Mouse (Mus musculus) urinary bladder, adult 2 months (tissue): Measurements from ENCODE around the gene Abhd6. TPM values are rescaled to one million over a fixed set of nuclear protein-coding genes. Genes with fewer than 3 reads are reported as not detected.

Experiments used
- DNase-seq: peaks from one replicate; pipeline ENCODE4 v3.0.0; 2022; ENCODE audit warnings: low spot score
- polyA plus RNA-seq: library from polyadenylated mRNA; depleted of rRNA; stranded (reverse); fragments of >200 nt; gene quantifications from 2 replicates; pipeline ENCODE4 v1.2.3, GENCODE M21; 2012

The Abhd6 gene
- polyA plus RNA-seq, 1 experiment = 30.7 TPM

DNA sequence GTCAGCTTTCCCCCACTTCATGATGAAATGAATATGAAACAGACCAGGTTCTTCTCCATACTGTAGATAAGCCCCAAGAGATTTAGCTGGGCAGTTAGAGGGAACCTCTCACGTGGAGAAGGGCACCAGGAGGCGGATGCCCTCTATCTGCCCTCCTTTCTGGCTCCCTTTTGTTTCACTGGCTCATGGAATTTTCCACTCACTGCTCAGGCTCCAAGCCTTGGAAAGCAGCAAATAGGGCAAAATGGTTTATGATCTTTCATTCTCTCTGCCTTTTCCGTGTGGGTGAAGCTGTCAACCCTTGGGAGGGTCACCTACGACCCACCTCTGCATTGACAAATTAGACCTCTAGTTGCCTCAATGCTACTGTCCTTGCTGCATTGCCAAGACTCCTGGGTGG, 27.8 kb downstream of the Abhd6 start:
- DNase-seq = no peak

DNA sequence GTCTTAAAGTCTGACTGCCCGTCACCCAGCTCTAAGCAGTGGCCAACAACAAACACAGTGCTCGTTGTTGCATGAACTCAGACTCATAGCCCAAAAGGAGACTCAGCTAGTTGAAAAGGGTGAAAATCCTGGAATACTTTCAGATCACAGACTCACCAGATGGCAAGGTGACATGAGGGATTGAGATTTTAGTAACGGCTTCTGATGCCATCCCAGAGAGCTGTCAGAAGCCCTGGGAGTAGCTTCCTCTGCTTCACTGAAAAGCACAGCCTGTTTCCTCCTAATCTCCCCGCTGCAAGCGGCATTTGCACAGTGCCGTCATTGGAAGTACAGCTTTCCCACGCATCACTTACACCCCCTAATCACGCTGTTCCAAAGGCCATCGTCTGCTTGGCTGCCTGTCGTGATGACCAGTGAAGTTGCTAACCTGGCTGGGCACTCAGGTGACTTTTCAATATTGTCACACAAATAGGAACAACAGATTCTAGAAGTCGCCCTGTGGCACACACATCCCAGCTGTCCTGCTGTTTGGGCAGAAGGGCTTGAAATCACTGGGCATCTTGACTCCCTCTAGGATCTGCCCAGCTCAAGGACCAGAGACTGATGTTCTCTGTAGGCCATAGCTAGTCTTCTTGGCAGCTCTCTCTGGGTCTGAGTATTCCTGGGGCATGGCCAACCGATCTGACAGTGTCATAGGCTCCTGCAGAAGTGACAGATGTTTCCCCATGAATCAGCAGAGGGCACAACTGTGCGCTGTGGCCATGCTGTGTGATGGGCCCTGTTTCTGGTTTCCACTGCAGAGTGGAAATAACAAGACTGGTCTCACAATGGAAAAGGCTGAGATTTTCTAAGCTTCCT, 29.6 kb downstream of the Abhd6 start:
- DNase-seq = no peak

DNA sequence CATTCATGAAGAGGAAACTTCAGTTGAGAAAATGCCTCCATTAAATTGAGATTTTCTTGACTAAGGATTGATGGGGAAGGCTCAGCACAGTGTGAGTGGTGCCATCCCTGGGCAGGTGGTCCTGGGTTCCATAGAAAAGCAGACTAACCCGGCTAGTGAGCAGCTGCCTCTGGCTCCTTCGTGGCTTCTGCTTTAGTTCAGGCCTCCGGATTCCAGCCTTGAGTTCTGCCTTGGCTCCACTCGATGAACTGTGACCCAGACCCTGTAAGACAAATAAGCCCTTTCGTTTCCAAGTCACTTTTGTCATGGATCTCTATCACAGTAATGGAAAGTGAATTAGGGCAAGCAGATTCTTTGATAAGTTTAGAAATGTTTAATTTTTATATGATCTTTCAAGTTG, 31.9 kb downstream of the Abhd6 start:
- no peak for DNase-seq

DNA sequence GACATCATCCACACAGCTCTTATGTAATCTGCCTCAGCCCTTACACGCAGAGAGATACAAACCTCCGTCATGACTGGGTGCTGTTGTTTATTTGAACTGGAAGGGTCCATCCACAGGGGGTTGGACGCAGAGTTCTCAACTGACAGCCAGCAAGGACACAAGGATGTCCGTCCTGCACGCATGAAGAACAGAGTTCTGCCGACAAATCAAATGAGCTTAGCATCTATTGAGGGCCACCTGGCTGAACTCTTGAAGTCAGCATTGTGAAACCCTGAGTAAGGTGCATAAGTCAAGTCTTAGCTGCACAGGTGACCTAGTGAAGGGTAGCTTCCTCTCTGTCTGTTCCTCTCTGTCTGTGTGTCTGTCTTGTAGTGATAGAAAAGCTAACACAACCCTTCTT, 33.2 kb downstream of the Abhd6 start:
- no peak for DNase-seq

DNA sequence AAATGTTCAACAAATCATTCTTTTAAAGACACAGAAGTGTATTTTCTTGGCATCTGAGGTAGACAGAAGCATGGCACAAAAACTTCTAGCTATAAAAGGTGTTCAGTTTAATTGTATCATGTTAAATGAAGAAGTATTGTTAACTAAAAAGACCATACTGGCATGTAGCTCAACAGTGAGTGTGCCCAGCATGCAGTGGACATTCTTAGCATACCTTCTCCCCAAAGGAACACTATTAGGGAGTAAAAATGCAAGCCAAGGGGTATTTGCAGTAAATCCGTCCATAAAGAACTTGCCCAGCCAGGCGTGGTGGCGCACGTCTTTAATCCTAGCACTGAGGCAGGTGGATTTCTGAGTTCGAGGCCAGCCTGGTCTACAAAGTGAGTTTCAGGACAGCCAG, 33.7 kb downstream of the Abhd6 start:
- no peak for DNase-seq

DNA sequence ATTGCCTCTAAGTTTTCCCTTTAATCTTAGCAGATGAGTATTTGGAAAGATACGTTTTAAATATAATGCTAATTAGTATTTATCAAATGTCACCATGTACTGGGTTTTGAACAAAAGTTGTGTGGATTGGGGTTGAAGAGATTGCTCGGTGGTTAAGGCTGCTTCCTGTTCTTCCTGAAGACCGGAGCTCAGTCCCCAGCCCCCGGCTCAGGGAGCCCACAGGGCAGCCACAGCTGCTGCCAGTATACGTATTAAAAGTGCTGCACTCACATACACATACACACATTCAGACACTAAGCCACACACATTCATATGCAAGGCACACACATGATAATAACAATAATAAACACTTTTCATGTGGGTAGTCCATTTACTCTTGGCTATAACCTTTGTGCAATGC, 35.4 kb downstream of the Abhd6 start:
- DNase-seq = no peak

DNA sequence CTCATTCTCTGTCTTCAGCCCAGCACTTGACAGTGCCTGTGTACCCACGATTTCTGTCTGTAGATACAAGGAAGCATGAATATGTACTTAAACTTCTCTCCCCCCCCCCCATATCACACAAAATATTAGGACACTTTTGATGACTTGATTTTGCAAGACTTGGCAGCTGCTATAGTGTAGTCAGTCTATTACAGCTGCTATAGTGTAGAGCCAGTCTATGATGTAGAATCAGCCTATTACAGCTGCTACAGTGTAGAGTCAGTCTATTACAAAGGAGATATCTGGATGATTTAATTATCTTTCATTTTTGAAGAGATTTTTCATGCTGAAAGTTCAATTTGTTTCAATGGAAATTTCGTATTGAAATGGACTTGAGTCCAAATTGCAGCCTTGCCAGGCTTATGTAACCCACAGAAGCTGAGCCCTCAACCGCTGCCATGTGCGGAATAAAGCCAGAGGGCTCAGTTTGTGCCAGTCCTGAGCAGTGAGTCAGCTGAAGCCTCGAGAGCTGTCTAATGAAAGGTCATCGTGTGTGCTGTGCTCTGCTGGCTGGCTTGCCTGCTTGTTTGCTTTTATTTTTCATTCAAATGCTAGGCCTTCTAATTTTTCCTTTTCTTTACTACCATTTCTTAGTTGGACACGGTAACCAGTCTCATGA, 36.2 kb downstream of the Abhd6 start:
- no peak for DNase-seq

DNA sequence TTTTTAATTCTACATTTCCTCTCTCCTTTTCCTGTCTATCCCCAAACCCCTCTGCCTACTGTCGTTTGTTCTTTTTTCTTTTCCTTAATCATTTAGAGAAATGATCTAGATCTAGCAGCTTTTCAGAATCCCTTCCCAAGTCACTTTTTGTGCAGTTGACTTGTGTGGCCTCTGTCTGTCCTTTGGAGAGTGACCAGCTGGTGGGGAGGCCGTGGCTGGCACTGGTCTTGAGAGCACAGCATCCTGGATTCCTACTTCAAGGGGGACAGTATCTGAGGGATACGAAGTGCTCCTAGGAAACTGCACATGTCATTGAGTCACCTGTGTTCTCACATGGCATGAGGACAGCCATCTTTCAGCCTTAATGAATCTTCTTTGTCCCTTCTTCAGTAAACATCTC, 37.5 kb downstream of the Abhd6 start:
- DNase-seq = no peak

DNA sequence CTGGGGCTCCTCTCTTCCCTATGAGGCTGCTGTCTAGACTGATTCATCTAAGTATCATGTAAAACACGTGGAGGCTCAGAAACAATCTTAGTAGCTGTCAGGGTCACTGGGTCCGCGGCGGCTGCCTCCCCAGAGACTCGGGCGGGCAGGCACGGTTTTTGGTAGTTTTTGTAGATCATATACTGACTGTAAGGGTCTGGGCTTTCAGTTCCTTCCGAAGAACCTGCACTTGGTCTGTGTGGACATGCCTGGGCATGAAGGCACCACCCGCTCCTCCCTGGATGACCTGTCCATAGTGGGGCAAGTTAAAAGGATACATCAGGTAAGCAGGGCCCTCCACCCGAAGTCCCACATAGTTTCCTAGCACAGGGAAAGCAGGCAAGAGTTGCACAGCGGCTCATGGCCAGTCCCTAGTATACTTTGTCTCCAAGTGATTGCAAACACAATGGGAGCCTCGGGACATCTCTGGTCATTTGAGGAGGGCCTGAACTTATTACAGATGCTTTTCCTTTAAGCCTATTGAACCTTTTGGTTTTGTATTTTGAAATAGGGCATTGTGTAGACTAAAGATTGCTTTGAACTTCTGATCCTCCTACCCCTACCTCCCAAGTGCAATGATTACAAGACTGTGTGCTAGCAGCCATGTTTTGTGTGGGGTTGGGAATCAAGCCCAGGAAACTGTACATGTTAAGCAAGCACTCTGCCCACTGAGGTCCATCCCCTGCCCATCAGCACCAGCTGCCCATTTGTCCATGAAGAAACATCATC, 38.4 kb downstream of the Abhd6 start:
- no peak for DNase-seq

DNA sequence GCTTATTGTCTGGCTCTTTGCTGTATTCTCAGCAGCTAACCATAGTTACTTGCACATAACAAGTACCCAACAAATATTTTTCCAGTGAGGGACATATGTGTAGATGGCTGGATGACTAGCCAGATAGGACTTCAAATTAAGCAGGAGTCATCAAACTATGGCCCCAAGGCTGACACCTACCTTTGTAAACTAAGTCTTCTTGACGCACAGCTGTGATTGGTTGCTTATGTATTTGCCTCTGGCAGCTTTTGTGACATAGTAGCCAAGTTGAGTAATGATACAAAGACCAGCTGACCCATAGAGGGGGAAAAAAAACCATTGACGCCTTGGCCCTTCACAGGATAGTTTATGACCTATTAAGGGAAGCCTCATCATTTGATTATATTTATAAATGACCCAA, 39.4 kb downstream of the Abhd6 start:
- DNase-seq = no peak

DNA sequence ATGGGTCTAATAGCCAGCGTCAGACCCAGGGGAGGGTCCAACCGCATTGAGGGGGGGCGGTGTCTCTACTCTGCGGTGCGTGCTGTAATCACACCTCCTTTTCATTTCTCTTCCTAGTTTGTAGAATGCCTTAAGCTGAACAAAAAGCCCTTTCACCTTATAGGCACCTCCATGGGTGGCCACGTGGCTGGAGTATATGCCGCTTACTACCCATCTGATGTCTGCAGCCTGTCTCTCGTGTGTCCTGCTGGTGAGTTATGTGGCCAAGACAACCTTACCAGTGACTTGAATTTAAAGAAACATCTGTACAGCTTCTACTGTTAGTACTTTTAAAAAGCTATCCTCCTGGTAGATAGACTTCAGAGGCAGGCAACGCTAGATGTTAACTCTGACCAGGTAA, 39.9 kb downstream of the Abhd6 start:
- DNase-seq = no peak

DNA sequence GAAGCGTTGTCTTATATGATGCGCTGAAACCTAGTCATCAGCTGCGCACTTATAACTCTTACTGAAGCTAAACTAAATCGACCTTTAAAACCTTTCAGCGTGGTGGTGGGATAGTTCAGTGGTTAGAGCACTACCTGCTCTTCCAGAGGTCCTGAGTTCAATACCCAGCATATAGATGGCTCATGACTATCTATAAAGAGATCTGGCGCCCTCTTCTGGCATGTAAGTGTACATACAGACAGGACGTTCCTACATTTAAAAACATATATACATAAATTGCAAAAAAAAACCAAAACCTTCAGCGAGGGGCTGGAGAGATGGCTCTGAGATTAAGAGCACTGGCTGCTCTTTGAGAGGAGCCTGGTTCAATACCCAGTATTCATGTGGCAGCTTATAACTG, 41.6 kb downstream of the Abhd6 start:
- no peak for DNase-seq

DNA sequence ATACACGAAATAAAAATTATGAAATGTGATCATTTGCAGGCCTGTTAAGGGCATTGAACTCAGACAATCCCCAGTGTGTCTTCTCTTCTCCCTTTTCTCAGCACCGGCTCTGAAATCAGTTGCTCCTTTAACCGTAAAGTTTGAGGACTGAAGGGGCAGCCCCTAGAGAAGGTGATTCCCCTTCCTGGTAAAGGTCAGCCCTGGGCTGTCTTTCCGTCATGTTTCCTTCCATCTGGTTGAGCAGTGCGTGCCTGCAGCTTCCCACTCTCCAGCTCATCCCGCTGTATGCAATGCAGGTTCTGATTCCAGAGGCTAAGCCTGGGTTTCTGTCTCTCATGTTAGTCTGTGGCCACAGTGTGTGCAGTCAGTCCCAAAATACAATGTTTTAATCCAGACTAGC, 42.1 kb downstream of the Abhd6 start:
- no peak for DNase-seq

DNA sequence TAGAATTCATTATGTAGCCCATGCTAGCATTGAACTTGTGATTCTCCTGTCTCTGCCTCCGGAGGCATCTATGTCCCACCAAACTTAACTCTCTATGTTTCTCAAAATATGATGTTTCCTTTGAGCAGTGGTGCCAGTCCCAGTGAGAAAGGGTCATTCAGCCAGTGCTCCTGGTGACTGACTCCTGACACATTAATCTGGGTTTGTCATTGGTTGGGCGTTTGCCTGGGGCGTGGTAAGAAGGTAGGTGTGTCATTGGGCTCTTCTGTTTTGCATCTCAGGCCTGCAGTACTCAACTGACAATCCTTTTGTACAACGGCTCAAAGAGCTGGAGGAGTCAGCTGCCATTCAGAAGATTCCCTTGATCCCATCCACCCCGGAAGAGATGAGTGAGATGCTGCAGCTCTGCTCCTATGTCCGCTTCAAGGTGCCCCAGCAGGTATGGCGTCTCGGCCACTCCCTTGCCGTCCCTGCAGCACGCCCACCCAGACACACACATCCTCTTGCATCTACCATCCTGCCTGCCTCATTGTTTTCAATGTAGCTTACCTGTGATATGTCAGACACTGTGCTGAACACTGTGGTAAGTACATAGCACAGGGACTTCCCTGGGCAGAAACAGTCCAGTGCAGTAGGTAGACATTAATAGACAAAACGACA, 42.6 kb downstream of the Abhd6 start:
- no peak for DNase-seq

DNA sequence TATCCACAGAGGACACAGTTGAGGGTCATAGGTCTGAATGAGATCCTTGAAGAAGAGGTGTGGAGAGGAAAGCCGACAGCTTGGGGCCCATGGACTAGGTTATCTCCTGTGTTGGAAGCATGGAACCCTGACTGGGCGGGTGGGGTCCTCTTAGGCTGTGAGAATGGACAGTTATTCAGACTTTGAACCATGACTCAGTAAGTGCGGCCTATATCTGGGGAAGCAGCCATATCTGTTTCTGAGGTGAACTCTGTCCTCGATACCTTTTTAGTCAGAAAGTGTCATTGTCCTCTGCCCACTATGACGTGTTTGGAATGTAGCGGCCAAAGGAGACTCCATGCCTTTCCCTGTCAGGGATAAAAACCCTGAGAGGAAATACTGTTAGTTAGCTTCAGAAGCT, 44.1 kb downstream of the Abhd6 start:
- no peak for DNase-seq

DNA sequence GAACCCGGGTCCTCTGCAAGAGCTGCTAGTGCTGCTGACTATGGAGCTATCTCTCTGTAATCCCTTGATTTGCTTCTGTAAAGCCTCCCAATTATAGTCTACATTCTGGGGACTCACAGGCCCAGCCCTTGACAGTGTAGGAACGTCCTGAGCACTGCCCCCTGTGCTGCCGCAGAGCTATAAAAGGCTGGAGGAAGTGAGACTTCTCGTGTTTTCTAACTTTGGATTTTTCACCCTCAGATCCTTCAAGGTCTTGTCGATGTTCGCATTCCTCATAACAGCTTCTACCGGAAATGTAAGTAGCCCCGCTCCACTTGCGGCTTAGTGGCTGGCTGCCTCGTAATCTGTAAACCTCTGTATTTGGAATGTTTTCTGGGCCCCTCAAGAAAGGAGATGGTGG, 46.6 kb downstream of the Abhd6 start:
- DNase-seq = no peak

DNA sequence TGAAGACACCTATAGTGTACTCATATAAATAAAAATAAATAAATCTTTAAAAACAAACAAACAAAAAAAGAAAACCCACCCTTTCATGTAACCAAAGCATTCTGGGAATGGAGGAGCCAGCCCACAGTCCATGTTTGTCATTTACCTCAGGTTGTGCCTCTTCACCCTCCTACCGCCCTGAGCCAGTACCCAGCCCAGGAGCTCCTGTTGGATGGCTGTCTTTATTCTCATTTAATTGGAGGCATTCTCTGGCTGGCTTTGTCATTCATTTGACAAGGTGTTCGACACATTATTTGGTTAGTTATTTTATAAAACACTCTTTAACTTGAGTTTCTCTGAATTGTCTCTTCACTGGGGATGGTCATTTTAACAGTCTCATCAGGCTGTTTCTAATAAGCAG, 49.2 kb downstream of the Abhd6 start:
- DNase-seq = no peak

DNA sequence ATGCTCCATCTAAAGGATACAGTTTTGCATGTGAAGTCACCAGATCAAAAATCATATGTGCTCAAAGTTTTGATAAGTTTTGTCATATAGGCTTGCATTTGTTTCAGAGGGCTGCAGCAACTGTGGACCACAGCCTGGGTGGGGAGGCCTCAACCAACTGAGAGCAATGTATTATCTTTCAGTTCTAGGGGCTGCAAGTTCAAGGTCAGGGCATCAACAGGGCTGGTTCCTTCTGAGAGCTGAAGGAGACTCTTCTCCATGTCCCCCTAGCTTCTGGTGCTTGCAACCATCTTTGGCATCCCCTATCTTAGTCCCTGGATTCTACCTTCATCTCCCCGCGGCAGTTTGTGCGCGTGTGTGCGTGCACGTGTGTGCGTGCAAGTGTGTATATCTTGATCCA, 50.0 kb downstream of the Abhd6 start:
- no peak for DNase-seq

DNA sequence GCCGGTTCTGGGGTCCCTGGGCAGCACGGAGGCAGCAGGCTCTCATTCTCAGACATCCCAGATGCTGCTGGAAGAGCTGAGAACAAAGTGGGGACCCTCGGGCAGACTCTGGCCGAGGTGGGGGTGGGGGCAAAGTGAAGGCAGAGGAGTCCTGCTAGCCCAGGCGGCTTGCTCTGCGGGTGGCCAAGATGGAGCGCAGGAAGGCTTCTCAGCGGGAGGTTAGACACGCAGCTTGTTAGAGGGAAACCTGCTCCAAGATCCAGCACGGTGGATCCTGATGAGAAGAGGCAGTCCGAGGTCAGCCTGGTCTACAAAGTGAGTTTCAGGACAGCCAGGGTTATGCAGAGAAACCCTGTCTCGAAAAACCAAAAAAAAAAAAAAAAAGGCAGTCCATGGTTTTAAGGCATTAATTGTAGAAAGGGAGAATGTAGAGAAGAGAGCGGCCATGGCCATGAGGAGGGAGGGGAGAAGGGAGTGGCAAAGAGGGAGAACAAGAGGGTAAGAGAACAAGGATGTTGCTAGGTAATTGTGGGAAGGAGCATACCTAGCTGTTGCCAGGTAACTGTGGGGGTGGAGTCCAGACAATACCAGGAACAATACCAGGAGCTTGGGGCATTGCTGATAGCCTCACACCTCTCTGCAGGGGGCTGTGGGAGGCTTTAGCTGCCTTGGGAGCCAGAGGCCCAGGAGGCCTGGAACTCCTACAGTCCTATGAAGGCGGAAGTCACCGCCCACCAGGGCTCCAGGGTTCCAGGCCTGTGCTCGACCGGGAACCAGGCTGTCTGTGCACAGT, 51.8 kb downstream of the Abhd6 start:
- DNase-seq = no peak

DNA sequence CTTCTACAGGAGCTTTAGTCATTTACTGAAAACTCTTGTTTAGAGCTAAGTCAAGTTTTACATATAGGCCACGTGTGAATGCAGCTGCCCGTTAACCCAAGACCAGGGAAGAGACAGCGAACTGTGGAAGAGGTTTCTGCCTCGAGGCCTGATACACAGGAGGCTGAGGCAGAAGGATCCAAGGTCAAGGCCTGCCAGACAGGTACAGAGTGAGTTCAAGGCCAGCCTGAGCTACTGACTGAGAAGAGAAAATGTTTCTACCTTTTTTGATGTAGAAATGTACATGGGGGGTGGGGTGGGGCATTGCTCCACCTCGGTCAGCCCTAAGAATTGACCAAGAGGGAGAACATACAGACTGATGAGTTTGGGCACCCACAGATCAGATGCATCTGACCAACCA, 53.4 kb downstream of the Abhd6 start:
- no peak for DNase-seq

DNA sequence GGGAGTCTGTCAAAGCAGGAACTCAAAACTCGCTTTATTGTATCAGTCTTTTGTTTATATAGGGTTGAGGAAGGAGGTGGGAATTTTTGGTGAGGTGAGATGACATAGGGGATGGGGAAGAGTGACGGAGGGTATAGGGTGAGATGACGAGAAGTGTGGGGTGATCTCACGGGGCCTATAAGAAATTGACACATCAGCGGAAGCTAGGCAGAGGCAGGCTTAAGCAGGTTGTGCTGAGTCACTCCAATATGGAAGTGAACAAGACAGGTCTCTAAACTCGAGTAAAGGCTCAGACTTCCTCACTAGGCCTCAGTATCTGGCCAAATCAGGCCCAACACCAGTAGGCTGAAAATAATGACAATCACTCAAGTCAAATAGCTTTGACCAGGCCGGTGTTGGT, 57.2 kb downstream of the Abhd6 start:
- DNase-seq = no peak

DNA sequence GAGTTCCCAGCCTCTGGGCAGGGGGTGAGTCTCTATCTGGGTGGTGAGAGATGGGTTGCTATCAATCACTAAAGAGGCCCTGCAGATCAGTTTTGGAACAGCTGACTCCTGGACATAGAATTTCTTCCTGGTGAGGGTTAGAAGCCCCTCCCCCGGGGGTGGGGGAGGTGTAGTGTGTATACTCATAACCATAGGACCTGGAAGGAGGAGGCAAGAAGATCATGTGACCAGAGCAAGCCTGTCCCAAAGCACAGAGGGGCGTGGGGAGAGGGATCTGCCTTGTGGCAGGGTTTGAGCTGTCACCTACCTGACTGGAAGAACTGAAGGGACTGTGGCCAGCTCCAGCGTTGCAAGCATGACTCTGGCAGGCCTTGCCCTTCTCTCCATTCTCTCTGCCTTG, 59.4 kb downstream of the Abhd6 start:
- DNase-seq = no peak
